Mouse (Mus musculus): Measurements from ENCODE around the gene Npff.

The Npff gene

DNA sequence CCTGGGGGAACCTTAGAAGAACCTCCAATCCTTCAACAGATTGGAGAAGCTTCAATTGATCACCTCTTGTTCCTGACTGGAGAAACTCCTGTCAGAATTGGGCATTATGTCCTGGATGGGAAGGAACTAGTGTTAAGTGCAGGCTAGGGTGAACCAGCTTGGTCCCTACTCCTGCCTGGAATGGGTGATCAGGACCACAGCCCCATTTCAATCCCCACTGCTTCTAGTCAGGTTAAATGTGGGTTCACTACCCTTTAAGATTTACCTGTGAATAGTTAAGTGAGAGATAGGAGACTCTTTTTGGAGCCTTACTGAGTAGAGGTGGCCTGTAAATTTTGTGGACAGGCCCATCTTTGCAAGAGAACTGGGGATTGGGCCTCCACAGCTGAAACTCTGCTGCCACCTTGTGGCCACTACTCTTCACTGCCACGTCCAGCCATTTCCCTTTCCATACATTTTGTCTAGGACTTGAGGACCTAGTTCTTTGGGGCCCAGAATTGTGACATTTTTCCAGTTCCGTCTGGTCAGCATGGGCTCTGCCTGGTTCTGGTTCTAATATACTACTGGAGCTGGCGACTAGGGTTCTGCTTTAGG lies at the start of gene Npff:
Npff (minus strand) TSS at position 51 of the 594 bp plus-strand sequence.
- peak; percentile 81 to 83 for DNase-seq (ENCODE audit: low spot score in 2 of 2)

- DNase-seq (ENCODE audit: low spot score in 2 of 2) = peak; percentile 16 to 23
Measured at GRCm38 (mm10) chr15:102572081-102572480, 47.3 kb upstream of the Npff start.

DNA sequence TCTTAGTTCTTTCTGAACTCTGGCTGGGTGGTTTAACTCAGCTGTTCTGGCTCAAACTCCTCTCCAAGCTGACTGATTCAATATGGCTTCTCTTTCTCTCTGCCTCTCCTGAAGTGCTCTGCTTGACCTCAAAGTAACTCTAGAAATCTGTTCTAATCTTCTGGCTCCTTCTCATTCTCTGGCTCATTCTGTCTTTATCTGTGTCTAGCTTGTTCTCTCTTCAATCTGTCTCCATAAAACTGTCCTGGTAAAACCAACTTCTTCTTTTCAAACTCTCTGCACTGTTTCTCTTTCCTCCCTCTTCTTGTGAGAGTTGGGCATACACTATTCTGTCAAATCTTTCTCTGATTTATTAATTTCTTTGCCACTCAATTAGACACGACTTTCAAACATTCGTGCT lies 43.1 kb upstream of the Npff start:
- DNase-seq (ENCODE audit: low spot score in 2 of 2) = no peak

GRCm38 (mm10) chr15:102563681-102564080 lies 38.9 kb upstream of the Npff start:
- DNase-seq (ENCODE audit: low spot score in 2 of 2) = no peak

DNA sequence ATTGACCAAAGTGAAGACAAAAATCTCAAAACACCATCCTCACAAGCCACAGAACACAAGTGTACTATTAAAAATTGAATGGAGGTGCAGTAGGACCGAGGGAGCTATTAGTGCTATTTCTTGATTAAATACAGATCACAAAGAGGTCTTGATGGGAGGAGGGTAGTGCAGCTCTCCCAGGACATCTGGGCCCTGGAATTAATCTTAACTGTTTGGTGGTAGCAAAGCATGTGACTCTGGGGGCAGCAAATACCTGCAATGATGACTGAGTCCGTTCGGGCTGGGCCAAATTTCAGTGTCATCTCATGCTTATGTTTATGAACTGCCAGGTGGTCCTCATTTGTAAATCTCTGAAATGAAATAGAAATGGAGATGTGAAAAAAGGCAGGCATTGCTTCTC lies 38.3 kb upstream of the Npff start:
- no peak for DNase-seq (ENCODE audit: low spot score in 2 of 2)

- DNase-seq (ENCODE audit: low spot score in 2 of 2) = no peak
Measured at GRCm38 (mm10) chr15:102562491-102562890, 37.7 kb upstream of the Npff start.

DNA sequence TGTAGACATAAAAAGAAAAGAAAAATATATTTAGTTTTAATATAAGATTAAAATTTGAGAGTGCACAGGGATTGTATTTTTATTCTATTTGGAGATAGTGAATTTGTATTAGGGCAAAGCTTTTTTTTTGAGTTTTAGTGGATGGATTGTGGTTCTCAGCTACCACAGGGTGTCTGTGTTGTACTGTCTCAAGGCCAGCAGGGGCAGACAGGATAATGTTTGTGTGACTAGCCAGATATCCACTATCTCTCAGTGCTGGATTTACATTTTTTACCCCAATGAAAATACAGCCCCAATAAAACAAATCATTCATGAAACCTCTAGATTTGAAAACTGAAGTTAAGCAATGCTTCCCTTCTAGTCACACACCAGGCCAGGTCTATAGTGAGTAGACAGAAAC lies 32.8 kb upstream of the Npff start:
- no peak for DNase-seq (ENCODE audit: low spot score in 2 of 2)

DNA sequence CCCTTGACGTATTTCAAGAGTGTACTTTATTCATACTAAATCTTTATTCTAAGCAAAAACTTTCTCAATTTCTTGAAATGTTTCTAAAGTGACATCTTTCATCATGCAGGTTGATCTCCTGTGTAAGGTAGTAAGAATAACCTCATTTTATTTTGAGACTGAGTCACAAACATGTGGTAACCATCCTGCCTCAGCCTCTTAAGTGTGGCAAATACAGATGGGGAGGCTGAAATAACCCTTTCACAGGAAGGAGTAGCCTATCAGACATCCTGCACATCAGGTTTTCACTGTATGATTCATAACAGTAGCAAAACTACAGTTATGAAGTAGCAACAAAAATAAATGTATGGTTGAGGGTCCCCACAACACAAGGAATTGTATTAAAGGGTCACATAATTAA lies 30.8 kb upstream of the Npff start:
- DNase-seq (ENCODE audit: low spot score in 2 of 2) = no peak

DNA sequence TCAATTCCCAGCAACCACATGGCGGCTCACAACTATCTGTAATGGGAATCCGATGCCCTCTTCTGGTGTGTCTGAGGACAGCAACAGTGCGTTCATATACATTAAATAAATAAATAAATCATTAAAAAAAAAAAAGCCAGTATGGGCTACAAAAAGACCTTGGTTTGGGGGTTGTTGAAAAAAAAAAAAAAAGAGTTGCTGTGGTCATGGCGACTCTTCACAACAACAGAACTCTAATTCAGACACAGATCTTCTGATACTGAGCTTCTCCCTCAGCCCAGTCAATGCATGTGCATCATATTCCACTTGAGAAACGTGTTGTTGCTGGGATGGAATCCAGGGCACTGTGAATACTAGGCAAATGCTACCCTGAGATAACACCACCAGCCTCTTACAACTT lies 27.9 kb upstream of the Npff start:
- DNase-seq (ENCODE audit: low spot score in 2 of 2) = no peak

GRCm38 (mm10) chr15:102547478-102547877 lies 22.7 kb upstream of the Npff start:
- no peak for DNase-seq (ENCODE audit: low spot score in 2 of 2)

DNA sequence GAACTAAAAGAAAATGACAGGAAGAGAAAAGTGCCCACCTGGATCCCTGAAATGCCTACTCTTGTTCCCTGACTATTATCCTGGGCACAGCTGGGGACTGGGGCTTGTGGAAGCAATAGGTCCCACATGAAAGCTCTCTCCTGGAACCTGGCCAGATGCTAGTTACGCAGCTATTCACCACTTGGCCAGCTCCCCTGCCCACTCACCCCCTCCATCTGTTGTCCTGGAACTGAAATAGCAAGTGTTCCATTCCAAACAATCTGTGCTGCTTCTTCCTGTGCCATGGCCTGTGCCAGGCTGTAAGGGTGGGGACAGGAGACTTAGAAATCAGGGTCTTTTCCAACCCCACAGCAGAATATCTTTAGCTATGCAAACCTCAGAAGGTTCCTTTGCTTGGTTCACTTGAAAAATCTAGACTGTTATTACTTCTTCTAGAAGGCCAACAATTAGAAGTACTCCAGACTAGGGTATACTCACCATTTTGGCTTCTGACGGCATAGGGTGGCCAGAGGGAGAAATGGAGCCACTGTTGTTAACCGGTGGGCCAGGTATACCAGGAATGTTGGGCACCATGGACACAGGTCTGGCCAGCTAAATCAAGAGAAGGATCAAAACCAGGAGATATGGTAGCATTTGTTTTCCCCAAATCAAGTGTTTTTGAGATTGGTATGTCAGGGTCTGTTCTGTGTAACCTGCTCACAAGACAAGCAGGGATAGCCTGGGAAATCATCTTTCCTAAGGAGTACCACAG lies 22.1 kb upstream of the Npff start:
- peak; percentile 90 to 92 for DNase-seq (ENCODE audit: low spot score in 2 of 2)

GRCm38 (mm10) chr15:102546246-102546645 lies 21.5 kb upstream of the Npff start:
- no peak for DNase-seq (ENCODE audit: low spot score in 2 of 2)

GRCm38 (mm10) chr15:102544801-102545200 lies 20.1 kb upstream of the Npff start:
- DNase-seq (ENCODE audit: low spot score in 2 of 2) = no peak

GRCm38 (mm10) chr15:102533926-102534325 lies 9.2 kb upstream of the Npff start:
- no peak for DNase-seq (ENCODE audit: low spot score in 2 of 2)

DNA sequence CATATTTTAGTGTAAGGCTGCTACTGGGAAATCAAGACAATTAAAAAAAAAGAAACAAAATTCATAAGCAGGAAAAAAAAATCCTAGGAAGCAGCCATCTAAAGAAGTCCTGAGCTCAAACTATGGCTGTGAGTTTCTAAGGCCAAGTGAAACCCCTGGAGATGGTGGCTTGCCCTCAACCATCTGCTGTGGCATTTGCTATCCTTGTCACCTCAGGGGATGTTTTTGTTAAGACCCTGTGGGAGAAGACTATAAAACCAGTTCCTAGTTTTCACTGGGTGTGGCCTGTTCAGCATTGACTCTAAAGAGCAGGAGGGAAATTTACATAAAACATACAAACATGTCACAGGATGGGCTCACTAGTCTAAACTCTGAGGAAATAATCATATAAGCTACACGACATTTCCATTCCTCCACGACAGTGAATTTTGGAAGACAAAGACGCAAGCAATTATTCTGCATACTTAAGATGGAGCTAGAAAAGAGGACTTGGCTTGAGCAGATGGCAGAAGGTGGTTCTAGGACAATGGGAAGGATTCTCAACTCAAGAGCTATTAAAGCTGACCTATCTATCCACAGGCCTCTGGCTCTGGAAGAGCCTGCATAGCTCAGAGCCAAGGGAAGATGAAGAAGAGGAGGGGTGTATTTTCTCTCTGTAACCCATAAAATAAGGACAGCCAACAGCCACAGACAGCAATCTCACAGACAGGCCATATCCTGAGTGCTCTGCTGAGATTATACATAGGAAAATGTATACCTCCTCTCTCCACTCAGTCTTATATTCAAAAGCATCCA lies 7.6 kb upstream of the Npff start:
- no peak for DNase-seq (ENCODE audit: low spot score in 2 of 2)

GRCm38 (mm10) chr15:102531586-102531985 lies 6.8 kb upstream of the Npff start:
- DNase-seq (ENCODE audit: low spot score in 2 of 2) = no peak

DNA sequence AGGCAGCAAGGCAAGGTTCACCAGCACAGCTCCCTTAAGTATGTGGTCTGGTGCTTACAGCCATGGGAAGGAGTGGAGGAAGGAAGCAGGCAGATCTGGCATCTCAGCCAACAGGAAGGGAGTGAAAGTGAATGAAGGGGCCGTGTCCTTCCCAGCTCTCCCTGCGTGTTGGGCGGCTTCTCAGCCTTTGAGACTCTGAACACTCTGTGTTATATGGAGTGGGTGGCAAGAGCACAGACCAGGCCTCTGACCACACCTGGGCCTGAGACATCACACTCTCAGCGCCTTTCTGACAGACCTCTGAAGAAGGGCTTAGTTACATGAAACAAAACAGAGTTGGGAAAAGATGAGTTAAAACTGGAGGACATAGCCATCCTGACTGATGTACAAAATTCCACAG lies 5.8 kb upstream of the Npff start:
- DNase-seq (ENCODE audit: low spot score in 2 of 2) = no peak

GRCm38 (mm10) chr15:102528396-102528795 lies 3.7 kb upstream of the Npff start:
- no peak for DNase-seq (ENCODE audit: low spot score in 2 of 2)

GRCm38 (mm10) chr15:102527936-102528335 lies 3.2 kb upstream of the Npff start:
- no peak for DNase-seq (ENCODE audit: low spot score in 2 of 2)

GRCm38 (mm10) chr15:102526111-102527002 lies 1.6 kb upstream of the Npff start:
- no peak for DNase-seq (ENCODE audit: low spot score in 2 of 2)

DNA sequence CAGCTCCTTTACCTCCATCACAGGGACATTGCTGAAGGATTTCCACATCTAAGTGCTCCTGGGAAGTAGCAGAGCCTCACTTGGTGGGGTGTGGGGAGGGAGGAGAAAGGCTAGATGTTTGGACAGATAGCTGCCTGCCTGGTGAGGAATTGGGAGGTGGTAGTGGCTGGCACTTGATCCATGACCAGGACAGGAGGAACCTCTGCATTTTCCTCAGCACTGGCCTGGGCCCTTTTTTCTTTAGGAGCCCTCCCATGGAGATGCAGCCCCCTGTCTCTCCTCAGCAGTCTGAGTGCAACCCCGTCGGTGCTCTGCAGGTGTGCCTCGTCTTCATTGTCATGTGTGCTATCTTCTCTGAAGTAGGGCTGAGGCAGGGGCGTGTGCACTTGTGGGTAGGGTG lies 3.3 kb downstream of the Npff start:
- DNase-seq (ENCODE audit: low spot score in 2 of 2) = no peak

DNA sequence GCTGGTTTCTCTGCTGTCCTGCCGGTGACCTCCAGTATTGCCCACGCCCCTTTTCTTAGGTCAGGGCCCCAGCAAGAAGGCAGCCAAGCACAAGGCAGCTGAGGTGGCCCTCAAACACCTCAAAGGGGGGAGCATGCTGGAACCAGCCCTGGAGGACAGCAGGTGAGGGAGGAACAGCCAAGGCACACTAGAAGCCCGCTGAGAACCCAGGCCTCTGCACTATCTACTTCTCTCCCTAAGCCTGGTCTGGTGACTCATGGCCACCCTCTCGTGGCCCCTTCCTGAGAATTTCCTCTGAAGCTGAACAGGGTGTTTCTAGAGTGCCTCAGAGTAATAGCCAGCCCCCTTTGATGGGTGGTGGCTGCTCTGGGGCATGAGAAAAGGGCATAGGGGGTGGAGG lies 4.3 kb downstream of the Npff start:
- DNase-seq (ENCODE audit: low spot score in 2 of 2) = no peak

Data from right cerebral cortex, adult 2 months (tissue).